Mouse (Mus musculus) ES-E14 (cell line): ENCODE results near the gene Gbp2.

Source experiments
- HCFC1 ChIP-seq: IDR thresholded peaks from 2 replicates; pipeline ENCODE4 v1.6.1; 2012; ENCODE audit warnings: low read length, inconsistent platforms, borderline replicate concordance; ENCODE audit not compliant: insufficient read depth
- MAFK ChIP-seq: IDR thresholded peaks from 2 replicates; pipeline ENCODE4 v1.6.1; 2014; ENCODE audit warnings: mild to moderate bottlenecking, low read depth, low read length, inconsistent platforms; ENCODE audit not compliant: insufficient read depth
- ZNF384 ChIP-seq: IDR thresholded peaks from 2 replicates; pipeline ENCODE4 v1.6.1; 2012; ENCODE audit warnings: low read depth, low read length, inconsistent platforms

DNA sequence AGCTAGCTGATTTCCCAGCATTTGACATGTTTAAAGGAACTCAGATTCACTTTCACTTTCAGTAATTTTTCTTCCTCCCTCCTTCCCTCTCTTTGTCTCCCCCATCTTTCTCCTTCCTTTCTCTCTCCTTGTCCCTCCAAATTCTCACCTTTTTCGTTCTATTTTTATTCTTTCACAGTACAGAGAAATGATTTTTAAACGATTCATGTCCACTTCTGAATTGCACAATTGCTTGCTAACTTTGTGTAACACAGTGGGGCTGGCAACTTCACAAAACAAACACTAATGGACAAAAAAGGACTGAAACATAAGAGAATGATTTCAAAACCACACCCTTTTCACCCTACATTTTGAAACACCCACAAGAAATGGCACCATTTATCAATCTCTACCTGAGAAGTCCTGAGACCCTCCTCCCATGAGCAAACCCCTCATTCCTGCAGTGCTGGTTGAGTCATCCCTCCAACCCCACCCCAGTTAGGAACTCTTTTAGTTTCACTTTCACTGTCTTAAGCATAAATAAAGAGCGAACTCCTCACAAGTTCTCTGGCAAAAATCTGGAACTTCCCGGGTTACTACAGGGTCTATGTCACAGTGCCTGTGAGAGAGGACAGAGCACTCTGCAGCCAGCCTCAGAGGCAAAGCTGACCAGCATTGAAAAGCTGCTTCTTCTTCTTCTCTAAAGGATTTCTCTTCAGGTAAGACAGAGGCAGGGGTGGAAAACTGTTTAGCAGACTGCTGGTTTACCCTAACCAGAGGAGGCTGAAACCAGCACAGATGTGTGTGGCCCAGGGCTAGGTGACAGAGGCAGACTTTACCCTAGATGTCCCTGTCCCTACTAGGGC is at the start of gene Gbp2:
- no peak for TF ChIP-seq HCFC1
- TF ChIP-seq MAFK, result no peak
- no peak for TF ChIP-seq ZNF384
